Mouse (Mus musculus): Measurements from ENCODE around the gene Baiap2l2. TPM values are rescaled to one million over a fixed set of nuclear protein-coding genes. Genes with fewer than 3 reads are reported as not detected.
A peak's percentile ranks its signal among the peaks of the same experiment; 100 is the strongest.

Baiap2l2 gene
- total RNA-seq, 2 experiments from 2014 or later = not detected

GRCm38 (mm10) chr15:79304832-79305231, 19.5 kb upstream of the Baiap2l2 start:
- no peak for ATAC-seq (replicated peaks; ENCODE audit: poor library complexity, severe bottlenecking)

- no peak for ATAC-seq (replicated peaks; ENCODE audit: poor library complexity, severe bottlenecking)
Observed at GRCm38 (mm10) chr15:79303725-79304124, 18.4 kb upstream of the Baiap2l2 start.

- ATAC-seq (replicated peaks; ENCODE audit: poor library complexity, severe bottlenecking) = no peak
Observed at GRCm38 (mm10) chr15:79299563-79300155, 14.3 kb upstream of the Baiap2l2 start.

- ATAC-seq (replicated peaks; ENCODE audit: poor library complexity, severe bottlenecking) = no peak
Observed at GRCm38 (mm10) chr15:79298553-79298952, 13.2 kb upstream of the Baiap2l2 start.

GRCm38 (mm10) chr15:79292779-79293178, 7.4 kb upstream of the Baiap2l2 start:
- ATAC-seq (replicated peaks; ENCODE audit: poor library complexity, severe bottlenecking) = no peak

- no peak for ATAC-seq (replicated peaks; ENCODE audit: poor library complexity, severe bottlenecking)
Observed at GRCm38 (mm10) chr15:79290340-79290739, 5.0 kb upstream of the Baiap2l2 start.

GRCm38 (mm10) chr15:79289441-79289840, 4.1 kb upstream of the Baiap2l2 start:
- no peak for ATAC-seq (replicated peaks; ENCODE audit: poor library complexity, severe bottlenecking)

- no peak for ATAC-seq (replicated peaks; ENCODE audit: poor library complexity, severe bottlenecking)
Observed at GRCm38 (mm10) chr15:79288387-79288786, 3.0 kb upstream of the Baiap2l2 start.

GRCm38 (mm10) chr15:79287091-79287490, 1.8 kb upstream of the Baiap2l2 start:
- ATAC-seq (replicated peaks; ENCODE audit: poor library complexity, severe bottlenecking) = no peak

GRCm38 (mm10) chr15:79286141-79286540, 804 bp upstream of the Baiap2l2 start:
- ATAC-seq (replicated peaks; ENCODE audit: poor library complexity, severe bottlenecking) = no peak

- no peak for ATAC-seq (replicated peaks; ENCODE audit: poor library complexity, severe bottlenecking)
Observed at GRCm38 (mm10) chr15:79283371-79283770, 2.0 kb downstream of the Baiap2l2 start.

- ATAC-seq (replicated peaks; ENCODE audit: poor library complexity, severe bottlenecking) = no peak
Observed at GRCm38 (mm10) chr15:79282434-79282833, 2.9 kb downstream of the Baiap2l2 start.

GRCm38 (mm10) chr15:79281389-79281788, 3.9 kb downstream of the Baiap2l2 start:
- peak; percentile 59 for ATAC-seq (replicated peaks; ENCODE audit: poor library complexity, severe bottlenecking)

GRCm38 (mm10) chr15:79280850-79281249, 4.5 kb downstream of the Baiap2l2 start:
- ATAC-seq (replicated peaks; ENCODE audit: poor library complexity, severe bottlenecking) = no peak

- peak; percentile 64 for ATAC-seq (replicated peaks; ENCODE audit: poor library complexity, severe bottlenecking)
Observed at GRCm38 (mm10) chr15:79280209-79280608, 5.1 kb downstream of the Baiap2l2 start.

GRCm38 (mm10) chr15:79277728-79278127, 7.6 kb downstream of the Baiap2l2 start:
- ATAC-seq (replicated peaks; ENCODE audit: poor library complexity, severe bottlenecking) = no peak

- ATAC-seq (replicated peaks; ENCODE audit: poor library complexity, severe bottlenecking) = no peak
Observed at GRCm38 (mm10) chr15:79273020-79273419, 12.3 kb downstream of the Baiap2l2 start.

GRCm38 (mm10) chr15:79271124-79271746, 14.1 kb downstream of the Baiap2l2 start:
- ATAC-seq (replicated peaks; ENCODE audit: poor library complexity, severe bottlenecking) = peak; percentile 62

- ATAC-seq (replicated peaks; ENCODE audit: poor library complexity, severe bottlenecking) = peak; percentile 83
Observed at GRCm38 (mm10) chr15:79270317-79271123, 14.8 kb downstream of the Baiap2l2 start.

GRCm38 (mm10) chr15:79268521-79268920, 16.8 kb downstream of the Baiap2l2 start:
- no peak for ATAC-seq (replicated peaks; ENCODE audit: poor library complexity, severe bottlenecking)

GRCm38 (mm10) chr15:79265384-79265783, 20.0 kb downstream of the Baiap2l2 start:
- ATAC-seq (replicated peaks; ENCODE audit: poor library complexity, severe bottlenecking) = no peak

Data from granulocyte monocyte progenitor cell, adult 5-6 weeks (primary cell).